24 mouse cellular contexts compared by ENCODE assay signal in genomic region chr6:38792966-38793365, GRCm38 (mm10).
DNase-seq lines count a peak whose midpoint lies in the region; ATAC-seq lines count a peak whose summit lies in the region.
"Had no signal": no experiment of that assay in that cellular context is flagged by ENCODE, and none has a peak within 500 bp of the region (broad histone marks: within the 10 kb centered on the region; RNA-seq: fewer than 3 reads in every experiment).

No protein-coding gene starts in this region.

- H3K9ac ChIP-seq in liver, embryonic 13.5 days: no peak overlapping the region
- no peak overlapping the region for H3K9ac ChIP-seq in liver, embryonic 12.5 days
- H3K9ac ChIP-seq: forebrain, postnatal 0 days; heart, embryonic 15.5 days; kidney, embryonic 15.5 days; midbrain, embryonic 12.5 days; neural tube, embryonic 15.5 days had no signal

- peaks cover 61% of the 10 kb centered on the region for H3K36me3 ChIP-seq in liver, embryonic 13.5 days
- H3K36me3 ChIP-seq in liver, embryonic 12.5 days: peaks cover 74% of the 10 kb centered on the region
- H3K36me3 ChIP-seq: heart, embryonic 15.5 days; neural tube, embryonic 15.5 days had no signal

- WGBS in liver, embryonic 13.5 days (ENCODE audit: insufficient replicate concordance): 83% methylated on average over 3 of the region's 3 CpGs
- WGBS in liver, embryonic 12.5 days (ENCODE audit: insufficient replicate concordance): 80% methylated on average over 3 of the region's 3 CpGs

- H3K27ac ChIP-seq in liver, embryonic 13.5 days: peak overlapping the region; percentile 21; the same call in 1 of the 2 replicates
- H3K27ac ChIP-seq in liver, embryonic 12.5 days: no peak overlapping the region
- H3K27ac ChIP-seq: embryonic facial prominence, embryonic 10.5 days; forebrain, embryonic 10.5 days; heart, adult 2 months; heart, embryonic 15.5 days; hindbrain, postnatal 0 days; kidney, embryonic 15.5 days; midbrain, embryonic 12.5 days; neural tube, embryonic 15.5 days had no signal

- no peak overlapping the region for H3K4me2 ChIP-seq in liver, embryonic 13.5 days
- H3K4me2 ChIP-seq in liver, embryonic 12.5 days: no peak overlapping the region
- H3K4me2 ChIP-seq: heart, embryonic 15.5 days; kidney, embryonic 15.5 days; midbrain, embryonic 12.5 days; neural tube, embryonic 15.5 days had no signal

- no peak for ATAC-seq in liver, embryonic 13.5 days (ENCODE audit: low read depth)
- no peak for ATAC-seq in liver, embryonic 12.5 days
- ATAC-seq: activated CD4-positive, CD25-positive, alpha-beta regulatory T cell, adult 4 months; forebrain, postnatal 0 days; hindbrain, postnatal 0 days; intestine, embryonic 16.5 days; lung, postnatal 0 days had no signal

- H3K9me3 ChIP-seq in liver, embryonic 13.5 days (replicated peaks): no peaks in the 10 kb centered on the region
- no peaks in the 10 kb centered on the region for H3K9me3 ChIP-seq in liver, embryonic 12.5 days (replicated peaks)
- H3K9me3 ChIP-seq: embryonic facial prominence, embryonic 10.5 days; forebrain, embryonic 10.5 days; heart, embryonic 15.5 days; kidney, embryonic 15.5 days; midbrain, embryonic 12.5 days; neural tube, embryonic 15.5 days had no signal

- intact Hi-C loops in heart, postnatal 36 days (cut with DNase I): no loop called here

- no peaks in the 10 kb centered on the region for H3K27me3 ChIP-seq in liver, embryonic 13.5 days
- H3K27me3 ChIP-seq in liver, embryonic 12.5 days (replicated peaks): no peaks in the 10 kb centered on the region
- H3K27me3 ChIP-seq: heart, embryonic 15.5 days; kidney, embryonic 15.5 days; midbrain, embryonic 12.5 days; neural tube, embryonic 15.5 days had no signal

- DNase-seq in heart, adult 11 months: peak; percentile 93
- no peak for DNase-seq in heart, postnatal 36 days
- no peak for DNase-seq in liver, embryonic 13.5 days
- peak; percentile 34 for DNase-seq in adrenal gland, adult 8-10 months
- peak; percentile 27 for DNase-seq in skeletal muscle tissue, adult 2 months (ENCODE audit: low read depth, low spot score)
- DNase-seq in lung, postnatal 10 days: no peak
- DNase-seq in testis, postnatal 10 days (ENCODE audit: low spot score): no peak
- DNase-seq: cerebellum, adult 2 months; forebrain, postnatal 0 days; kidney, postnatal 36 days; right cerebral cortex, adult 18-20 months; right cerebral cortex, postnatal 4 days had no signal

- no peak overlapping the region for H3K4me3 ChIP-seq in liver, embryonic 13.5 days (replicated peaks)
- no peak overlapping the region for H3K4me3 ChIP-seq in liver, embryonic 12.5 days
- H3K4me3 ChIP-seq: embryonic facial prominence, embryonic 10.5 days; forebrain, embryonic 10.5 days; heart, adult 2 months; heart, embryonic 15.5 days; kidney, embryonic 15.5 days; midbrain, embryonic 12.5 days; neural tube, embryonic 15.5 days had no signal

- H3K4me1 ChIP-seq in liver, embryonic 13.5 days (replicated peaks): peaks cover 72% of the 10 kb centered on the region
- H3K4me1 ChIP-seq in liver, embryonic 12.5 days: peaks cover 86% of the 10 kb centered on the region
- H3K4me1 ChIP-seq: embryonic facial prominence, embryonic 10.5 days; forebrain, embryonic 10.5 days; midbrain, embryonic 12.5 days had no signal

Comparison
In these comparisons a context has a peak if more than half of its experiments do, and no peak if none do; other contexts are left out.
1. DNase-seq: peak in heart, adult 11 months (single experiment), adrenal gland, adult 8-10 months (single experiment) and skeletal muscle tissue, adult 2 months (single experiment); none in heart, postnatal 36 days (0 of 2), liver, embryonic 13.5 days (single experiment), lung, postnatal 10 days (single experiment) and testis, postnatal 10 days (single experiment).